Mouse (Mus musculus) forebrain, embryonic 13.5 days (tissue): ENCODE measurements around the gene Gm42417. TPM values are rescaled to one million over a fixed set of nuclear protein-coding genes. Genes with fewer than 3 reads are reported as not detected.
A peak's percentile ranks its signal among the peaks of the same experiment; 100 is the strongest.

Source experiments
- ATAC-seq: fragments of 200-750 bp; cut with Nextera tagmentation; 2 replicates; pipeline ENCODE4 v1.8.0; 2017
- H3K27ac ChIP-seq: fragments of 300-500 bp; sonication (generic); 2 replicates; pipeline ENCODE4 v1.5.1; 2015; ENCODE audit warnings: inconsistent platforms, mild to moderate bottlenecking, moderate library complexity
- H3K27me3 ChIP-seq: fragments of 300-500 bp; sonication (generic); 2 replicates; pipeline ENCODE4 v1.6.1; 2015; ENCODE audit warnings: mild to moderate bottlenecking, inconsistent platforms
- H3K36me3 ChIP-seq: fragments of 300-500 bp; sonication (generic); 2 replicates; pipeline ENCODE4 v1.6.1; 2015; ENCODE audit warnings: mild to moderate bottlenecking, inconsistent platforms; ENCODE audit not compliant: poor library complexity, severe bottlenecking
- H3K4me1 ChIP-seq: fragments of 300-500 bp; sonication (generic); 2 replicates; pipeline ENCODE4 v1.6.1; 2015; ENCODE audit warnings: inconsistent platforms
- H3K4me2 ChIP-seq: fragments of 300-500 bp; sonication (generic); 2 replicates; pipeline ENCODE4 v1.6.1; 2015; ENCODE audit warnings: inconsistent platforms, mild to moderate bottlenecking, moderate library complexity
- H3K4me3 ChIP-seq: fragments of 300-500 bp; sonication (generic); 2 replicates; pipeline ENCODE4 v1.5.1; 2015; ENCODE audit warnings: mild to moderate bottlenecking, inconsistent platforms
- H3K9ac ChIP-seq: fragments of 300-500 bp; sonication (generic); 2 replicates; pipeline ENCODE4 v1.6.1; 2015; ENCODE audit warnings: mild to moderate bottlenecking, inconsistent platforms
- H3K9me3 ChIP-seq: fragments of 300-500 bp; sonication (generic); replicated peaks from 2 replicates; pipeline ENCODE4 v1.6.1; 2016; ENCODE audit warnings: inconsistent platforms
- WGBS: fragments of 180-500 bp; shearing (Covaris S2); methylation state at CpG from one replicate; pipeline ENCODE4 v1.1.7; 2015; 5-methylcytosine and 5-hydroxymethylcytosine counted together
- polyA plus RNA-seq: library from polyadenylated mRNA; unstranded; fragments of >200 nt; fragmentation: Nextera tagmentation; extraction: Ambion mirVana; gene quantifications from 2 replicates; pipeline ENCODE4 v1.2.1, GENCODE M21; 2015

Gene Gm42417
- polyA plus RNA-seq, 1 experiment from 2014 or later, result 0.30 TPM

GRCm38 (mm10) chr1:36562388-36562787 lies 23.2 kb upstream of the Gm42417 start:
- no peak overlapping the region for H3K27ac ChIP-seq
- ATAC-seq, result no peak
- H3K9ac ChIP-seq, result no peak overlapping the region
- H3K4me1 ChIP-seq, result peaks cover 7% of the 10 kb centered on the region
- no peaks in the 10 kb centered on the region for H3K36me3 ChIP-seq
- no peaks in the 10 kb centered on the region for H3K9me3 ChIP-seq
- H3K27me3 ChIP-seq, result peaks cover 29% of the 10 kb centered on the region
- 66% methylated on average over 4 of the region's 4 CpGs for WGBS
- no peak overlapping the region for H3K4me3 ChIP-seq
- H3K4me2 ChIP-seq, result no peak overlapping the region

GRCm38 (mm10) chr1:36560903-36561302 lies 21.7 kb upstream of the Gm42417 start:
- no peak overlapping the region for H3K4me3 ChIP-seq
- H3K9me3 ChIP-seq, result no peaks in the 10 kb centered on the region
- no peak for ATAC-seq
- H3K27ac ChIP-seq, result no peak overlapping the region
- WGBS, result 70% methylated on average over 6 of the region's 6 CpGs
- no peaks in the 10 kb centered on the region for H3K36me3 ChIP-seq
- peaks cover 25% of the 10 kb centered on the region for H3K27me3 ChIP-seq
- peaks cover 9% of the 10 kb centered on the region for H3K4me1 ChIP-seq
- no peak overlapping the region for H3K4me2 ChIP-seq
- no peak overlapping the region for H3K9ac ChIP-seq

DNA sequence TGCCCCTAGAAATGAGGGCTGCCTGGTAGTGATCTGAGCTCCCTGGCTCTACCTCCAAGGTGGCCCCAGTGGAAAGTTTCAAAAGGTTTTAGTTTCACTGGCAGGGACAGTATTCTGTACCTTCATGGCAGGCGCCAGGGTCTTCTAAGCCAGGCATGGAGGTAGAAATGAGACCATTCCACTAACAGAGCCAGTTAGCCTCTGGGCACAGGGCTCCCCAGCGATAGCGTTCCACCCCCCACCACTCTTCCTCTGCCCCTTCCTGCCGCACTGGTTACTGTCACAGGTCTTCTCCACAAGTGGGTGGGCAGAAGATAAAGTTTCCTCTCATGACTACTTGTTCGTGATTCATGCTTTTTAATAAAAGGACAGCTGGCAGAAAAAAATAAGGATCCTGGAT lies 20.7 kb upstream of the Gm42417 start:
- peaks cover 5% of the 10 kb centered on the region for H3K36me3 ChIP-seq
- WGBS, result 76% methylated on average over 5 of the region's 5 CpGs
- no peak overlapping the region for H3K9ac ChIP-seq
- peaks cover 25% of the 10 kb centered on the region for H3K27me3 ChIP-seq
- H3K27ac ChIP-seq, result no peak overlapping the region
- H3K9me3 ChIP-seq, result no peaks in the 10 kb centered on the region
- H3K4me1 ChIP-seq, result peaks cover 19% of the 10 kb centered on the region
- no peak overlapping the region for H3K4me2 ChIP-seq
- no peak overlapping the region for H3K4me3 ChIP-seq
- no peak for ATAC-seq

DNA sequence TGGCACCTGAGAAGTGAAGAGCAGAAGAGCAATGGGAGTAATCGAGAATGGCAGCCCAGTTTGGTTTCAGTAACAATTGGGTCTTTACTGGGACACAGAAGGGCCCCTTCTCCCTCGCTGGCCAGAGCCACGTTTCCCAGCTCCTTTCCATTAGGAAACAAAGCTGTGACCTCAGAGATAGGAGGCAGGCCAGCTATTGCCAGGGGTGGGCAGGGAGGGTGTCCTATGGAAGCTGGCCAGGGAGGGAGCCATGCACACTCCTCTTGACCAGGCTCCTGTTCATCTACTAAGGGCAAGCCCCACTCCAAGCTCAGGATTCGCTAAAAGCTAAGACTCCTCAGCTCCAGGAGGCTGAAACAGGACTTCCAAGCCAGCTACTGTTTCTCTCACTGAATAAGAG lies 20.0 kb upstream of the Gm42417 start:
- H3K27ac ChIP-seq, result no peak overlapping the region
- peaks cover 25% of the 10 kb centered on the region for H3K4me1 ChIP-seq
- no peak for ATAC-seq
- WGBS, result 8% methylated on average over 4 of the region's 4 CpGs
- H3K36me3 ChIP-seq, result peaks cover 12% of the 10 kb centered on the region
- peaks cover 25% of the 10 kb centered on the region for H3K27me3 ChIP-seq
- H3K4me2 ChIP-seq, result peak overlapping the region; percentile 99
- no peak overlapping the region for H3K9ac ChIP-seq
- no peak overlapping the region for H3K4me3 ChIP-seq
- no peaks in the 10 kb centered on the region for H3K9me3 ChIP-seq

- ATAC-seq, result peak; percentile 65
- H3K4me3 ChIP-seq, result peak within 1 kb of the TSS; percentile 95
- peak within 1 kb of the TSS; percentile 99 for H3K4me2 ChIP-seq
- WGBS, result under 1% methylated on average over 69 of the region's 69 CpGs
- peaks cover 21% of the 10 kb centered on the region for H3K36me3 ChIP-seq
- H3K27ac ChIP-seq, result peak within 1 kb of the TSS; percentile 99
- no peaks in the 10 kb centered on the region for H3K9me3 ChIP-seq
- peaks cover 25% of the 10 kb centered on the region for H3K27me3 ChIP-seq
- H3K9ac ChIP-seq, result peak within 1 kb of the TSS; percentile 99
- H3K4me1 ChIP-seq, result peaks cover 31% of the 10 kb centered on the region
Measured at GRCm38 (mm10) chr1:36558031-36558993, 19.1 kb upstream of the Gm42417 start, which contains the start of gene Sema4c. Sema4c (minus strand) TSS chr1:36558349.

- Histone ChIP-seq H3K27me3 (peaks cover 23% of the 10 kb centered on the region), H3K27ac (peak overlapping the region; percentile 99), H3K9ac (peak overlapping the region; percentile 99), H3K36me3 (peaks cover 29% of the 10 kb centered on the region), H3K9me3 (no peaks in the 10 kb centered on the region), H3K4me3 (peak overlapping the region; percentile 95), H3K4me1 (peaks cover 35% of the 10 kb centered on the region), H3K4me2 (peak overlapping the region; percentile 99)
- peak; percentile 62 for ATAC-seq
- WGBS, result 0% methylated on average over 48 of the region's 48 CpGs
Measured at GRCm38 (mm10) chr1:36557457-36558011, 18.3 kb upstream of the Gm42417 start.

GRCm38 (mm10) chr1:36556553-36557456 lies 17.6 kb upstream of the Gm42417 start:
- WGBS, result under 1% methylated on average over 52 of the region's 52 CpGs
- peak; percentile 83 for ATAC-seq

DNA sequence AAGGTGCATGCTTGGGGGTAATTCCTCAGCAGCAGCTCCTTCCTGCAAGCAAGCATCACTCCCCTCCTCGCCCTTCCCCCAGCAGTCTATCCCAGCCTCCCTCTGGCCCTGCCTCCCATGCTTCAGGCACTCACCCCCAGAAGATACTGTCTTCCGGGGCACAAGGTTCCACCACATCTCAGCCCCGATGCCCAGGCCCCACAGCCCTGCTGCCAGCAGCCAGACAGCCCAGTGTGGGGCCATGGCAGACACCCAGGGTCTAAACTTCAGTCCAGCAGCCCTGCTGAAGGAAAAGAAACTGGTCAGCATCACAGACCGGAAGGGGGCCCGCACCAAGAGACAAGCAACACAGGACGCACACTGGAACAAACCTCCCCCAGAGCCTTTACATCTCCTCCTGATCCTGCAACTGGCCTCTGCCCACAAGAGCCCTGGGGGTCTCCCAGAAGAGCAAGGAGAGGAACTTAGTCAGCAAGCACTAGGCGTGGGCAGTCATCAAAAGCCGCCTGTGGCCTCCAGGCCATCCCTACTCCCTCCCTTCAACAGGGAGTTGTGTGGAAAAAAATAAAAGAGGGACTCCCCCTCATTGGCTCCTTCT lies 16.7 kb upstream of the Gm42417 start:
- ATAC-seq, result no peak

More at GRCm38 (mm10) chr1:36556553-36557456, 17.6 kb upstream of the Gm42417 start:
- Histone ChIP-seq H3K9ac (peak overlapping the region; percentile 99), H3K36me3 (peaks cover 36% of the 10 kb centered on the region), H3K4me3 (peak overlapping the region; percentile 95), H3K4me2 (peak overlapping the region; percentile 99), H3K9me3 (no peaks in the 10 kb centered on the region), H3K27me3 (peaks cover 17% of the 10 kb centered on the region), H3K4me1 (peaks cover 35% of the 10 kb centered on the region), H3K27ac (peak overlapping the region; percentile 99)

DNA sequence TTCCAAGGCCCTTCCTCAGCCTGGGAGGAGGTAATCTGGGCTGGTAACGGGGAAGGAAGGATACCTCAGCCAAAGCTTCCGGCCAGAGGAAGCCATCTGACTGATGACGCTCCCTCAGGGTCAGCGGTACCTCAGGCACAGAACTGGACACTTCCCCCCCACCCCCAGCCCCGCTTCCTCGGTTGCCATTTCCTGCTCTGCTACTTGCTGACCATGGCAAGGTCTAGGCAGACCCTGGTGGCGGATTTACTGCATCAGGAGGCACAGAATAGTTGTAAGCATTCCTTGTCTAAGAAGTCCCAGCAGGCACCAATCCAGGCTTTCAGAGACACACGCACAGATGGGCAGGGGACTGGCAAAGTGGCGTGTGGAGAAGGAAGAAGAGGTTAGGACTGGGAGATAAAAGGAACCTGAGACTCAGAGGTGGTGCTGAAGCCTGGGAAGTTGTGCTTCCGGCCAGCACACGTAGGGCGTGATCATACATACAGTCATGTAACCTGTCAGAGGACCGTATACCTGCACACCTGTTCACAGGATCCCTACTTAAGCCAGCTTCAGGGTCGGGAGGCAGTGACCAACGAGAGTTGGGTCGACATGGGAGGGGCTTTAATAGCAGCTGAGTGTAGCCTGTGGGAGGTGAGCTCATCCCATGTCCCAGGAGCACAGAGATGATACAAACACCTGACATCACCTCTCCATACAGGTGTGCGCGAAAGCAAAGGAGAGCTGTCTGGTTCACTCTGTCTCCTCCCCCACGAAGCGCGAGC lies 15.6 kb upstream of the Gm42417 start:
- H3K27me3 ChIP-seq, result peaks cover 12% of the 10 kb centered on the region
- no peak for ATAC-seq
- H3K27ac ChIP-seq, result peak overlapping the region; percentile 99; the same call in 1 of the 2 replicates
- H3K4me1 ChIP-seq, result peaks cover 39% of the 10 kb centered on the region
- peak overlapping the region; percentile 99 for H3K9ac ChIP-seq
- H3K9me3 ChIP-seq, result no peaks in the 10 kb centered on the region
- H3K4me3 ChIP-seq, result peak overlapping the region; percentile 95
- peak overlapping the region; percentile 99 for H3K4me2 ChIP-seq
- peaks cover 56% of the 10 kb centered on the region for H3K36me3 ChIP-seq
- 83% methylated on average over 21 of the region's 21 CpGs for WGBS

More for the DNA sequence above, 16.7 kb upstream of the Gm42417 start:
- Histone ChIP-seq H3K27ac (peak overlapping the region; percentile 99), H3K9me3 (no peaks in the 10 kb centered on the region), H3K4me3 (peak overlapping the region; percentile 95), H3K36me3 (peaks cover 45% of the 10 kb centered on the region), H3K4me2 (peak overlapping the region; percentile 99), H3K9ac (peak overlapping the region; percentile 99), H3K4me1 (peaks cover 39% of the 10 kb centered on the region), H3K27me3 (peaks cover 17% of the 10 kb centered on the region)
- WGBS, result 5% methylated on average over 8 of the region's 8 CpGs

DNA sequence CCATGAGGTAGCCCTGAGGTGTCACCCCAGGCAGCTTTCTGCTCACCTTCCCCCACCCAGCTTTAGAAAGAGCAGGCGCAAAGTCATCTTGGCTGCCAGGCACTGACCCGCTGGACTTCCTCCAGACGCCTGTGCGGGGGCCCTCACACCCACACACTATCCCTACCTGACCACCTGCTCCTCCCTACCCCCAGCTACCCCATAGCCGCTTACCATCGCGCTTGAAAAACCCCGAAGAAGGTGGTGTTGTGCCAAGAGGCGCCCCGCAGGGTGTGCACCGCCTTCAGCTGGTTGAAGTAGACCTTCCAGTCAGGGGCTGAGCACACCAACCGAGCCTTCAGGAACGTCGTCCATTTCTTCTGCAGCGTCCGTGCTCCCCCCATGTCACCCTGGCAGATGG lies 13.3 kb upstream of the Gm42417 start:
- H3K27me3 ChIP-seq, result no peaks in the 10 kb centered on the region
- 88% methylated on average over 16 of the region's 16 CpGs for WGBS
- peaks cover 53% of the 10 kb centered on the region for H3K4me1 ChIP-seq
- no peak overlapping the region for H3K4me3 ChIP-seq
- ATAC-seq, result no peak
- no peak overlapping the region for H3K9ac ChIP-seq
- H3K4me2 ChIP-seq, result no peak overlapping the region
- peaks cover 75% of the 10 kb centered on the region for H3K36me3 ChIP-seq
- no peak overlapping the region for H3K27ac ChIP-seq
- H3K9me3 ChIP-seq, result no peaks in the 10 kb centered on the region

- peaks cover 55% of the 10 kb centered on the region for H3K4me1 ChIP-seq
- no peak overlapping the region for H3K9ac ChIP-seq
- H3K9me3 ChIP-seq, result no peaks in the 10 kb centered on the region
- no peak overlapping the region for H3K27ac ChIP-seq
- no peak for ATAC-seq
- no peak overlapping the region for H3K4me3 ChIP-seq
- WGBS, result 90% methylated on average over 17 of the region's 17 CpGs
- H3K4me2 ChIP-seq, result no peak overlapping the region
- peaks cover 75% of the 10 kb centered on the region for H3K36me3 ChIP-seq
- H3K27me3 ChIP-seq, result no peaks in the 10 kb centered on the region
Measured at GRCm38 (mm10) chr1:36551904-36552303, 12.7 kb upstream of the Gm42417 start.
